Mouse (Mus musculus) thymus, postnatal 14 days (tissue): ENCODE results near the gene Trpt1.

Experiments used
- DNase-seq: peaks from one replicate; pipeline ENCODE4 v3.0.0; 2021

The Trpt1 gene

GRCm38 (mm10) chr19:6994489-6994888, 1.4 kb upstream of the Trpt1 start:
- peak; percentile 2 for DNase-seq

- peak; percentile 26 for DNase-seq
Observed at GRCm38 (mm10) chr19:6995255-6995991, 508 bp upstream of the Trpt1 start.

- DNase-seq: peak; percentile 47
Observed at GRCm38 (mm10) chr19:6997721-6998290, 1.9 kb downstream of the Trpt1 start.

DNA sequence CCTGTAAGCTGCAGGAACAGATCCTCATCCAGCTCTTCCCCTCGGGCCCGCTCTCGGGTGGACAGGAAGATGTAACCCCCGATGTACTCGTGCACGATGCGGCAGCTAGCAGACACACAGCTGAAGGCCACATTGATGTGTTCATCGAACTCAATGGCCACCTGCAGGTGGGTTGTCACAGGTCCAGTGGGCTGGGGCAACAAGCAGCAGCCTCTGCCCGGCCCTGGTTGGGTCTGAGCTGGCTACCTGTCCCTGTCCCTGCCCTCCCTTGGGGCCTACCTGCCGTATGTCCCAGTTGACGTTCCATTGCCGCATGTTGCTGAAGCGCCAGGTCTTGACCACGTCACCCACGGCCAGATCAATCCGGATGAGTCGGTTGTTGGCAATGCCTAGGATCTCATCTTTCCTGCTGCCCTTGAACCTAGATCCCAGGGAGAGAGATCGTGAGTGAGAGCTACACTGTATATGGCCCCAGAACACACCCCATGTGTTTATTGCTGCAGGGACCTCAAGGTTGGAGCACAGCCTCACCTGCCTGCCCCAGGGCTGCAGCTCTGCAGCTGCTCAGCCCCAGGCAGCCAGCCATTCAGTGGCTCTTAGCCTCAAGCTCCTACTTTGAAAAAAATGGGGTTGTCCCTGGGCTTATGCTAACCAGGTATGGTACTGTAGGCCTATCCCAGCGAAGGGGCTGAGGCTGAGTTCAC, 3.6 kb downstream of the Trpt1 start:
- DNase-seq: no peak

GRCm38 (mm10) chr19:7006892-7007593, 11.1 kb downstream of the Trpt1 start:
- DNase-seq: no peak

- no peak for DNase-seq
Observed at GRCm38 (mm10) chr19:7012426-7012825, 16.5 kb downstream of the Trpt1 start.

- no peak for DNase-seq
Observed at GRCm38 (mm10) chr19:7013984-7014383, 18.1 kb downstream of the Trpt1 start.

- DNase-seq: no peak
Observed at GRCm38 (mm10) chr19:7014481-7015135, 18.7 kb downstream of the Trpt1 start.

DNA sequence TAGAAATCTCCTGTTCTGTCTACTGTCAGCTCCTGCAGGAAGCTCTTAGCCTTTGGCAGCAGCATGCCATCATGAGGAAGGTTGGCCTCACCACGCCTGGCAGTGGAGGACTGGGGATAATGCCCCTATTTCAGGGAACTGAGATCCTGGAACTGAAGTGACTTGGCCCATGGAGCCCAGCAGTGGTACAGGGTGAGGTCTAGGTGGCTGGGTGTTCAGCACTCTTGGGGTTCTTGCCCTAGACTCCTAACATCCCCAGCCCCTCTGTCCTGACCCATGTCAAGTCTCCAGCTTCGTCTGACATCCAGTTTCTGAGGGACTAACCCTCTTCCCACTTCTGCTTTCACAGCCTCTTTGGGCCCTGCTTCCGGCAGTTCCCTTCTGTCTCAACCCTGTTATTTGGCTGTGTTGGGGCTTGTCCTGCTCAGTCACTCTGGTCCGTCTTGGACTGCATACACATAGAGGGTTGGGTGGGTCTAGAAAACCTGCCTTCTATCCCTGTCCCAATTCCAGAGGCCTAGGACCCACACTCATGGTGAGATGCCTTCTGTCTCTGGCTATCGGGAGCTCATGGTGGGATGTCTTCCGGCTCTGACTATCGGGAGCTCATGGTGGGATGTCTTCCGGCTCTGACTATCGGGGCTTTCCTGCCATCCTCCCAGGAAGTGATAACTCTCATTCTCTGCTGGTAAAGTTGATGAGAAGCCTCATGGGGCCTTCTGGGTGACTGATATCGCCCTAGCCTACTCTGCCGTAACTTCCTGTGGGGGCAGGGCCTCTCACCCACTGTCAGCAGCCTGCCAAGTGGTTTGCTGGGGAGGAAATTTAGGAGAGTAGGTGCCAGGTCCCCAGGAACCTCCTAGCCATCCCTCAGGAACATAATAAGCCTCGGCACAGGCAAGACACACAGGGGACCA, 21.9 kb downstream of the Trpt1 start:
- DNase-seq: peak; percentile 71

DNA sequence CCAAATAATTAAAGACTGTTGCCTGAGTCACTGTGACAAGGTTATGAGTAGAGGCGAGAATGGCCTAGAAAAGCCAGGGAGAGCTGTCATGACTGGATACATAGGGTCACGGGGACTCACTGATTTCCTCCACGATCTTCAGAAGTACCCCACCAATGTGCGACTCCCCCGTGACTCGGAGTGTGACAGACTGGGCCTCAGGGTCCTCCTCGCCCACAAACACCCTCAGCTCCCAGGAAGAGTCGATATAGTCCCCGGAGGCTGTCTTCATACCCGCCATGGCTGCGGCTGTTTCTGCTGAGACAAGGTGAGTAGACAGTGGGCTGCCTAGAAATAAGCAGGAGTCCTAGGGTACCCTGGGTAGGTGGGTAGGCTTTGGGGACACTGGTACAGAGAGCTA, 22.6 kb downstream of the Trpt1 start:
- DNase-seq: peak; percentile 37

- peak; percentile 91 for DNase-seq
Observed at GRCm38 (mm10) chr19:7019191-7019590, 23.3 kb downstream of the Trpt1 start, which contains the start of gene Fermt3. TSS of gene Fermt3 (minus strand) at chr19:7019469.

GRCm38 (mm10) chr19:7020224-7020641, 24.3 kb downstream of the Trpt1 start:
- peak; percentile 83 for DNase-seq

DNA sequence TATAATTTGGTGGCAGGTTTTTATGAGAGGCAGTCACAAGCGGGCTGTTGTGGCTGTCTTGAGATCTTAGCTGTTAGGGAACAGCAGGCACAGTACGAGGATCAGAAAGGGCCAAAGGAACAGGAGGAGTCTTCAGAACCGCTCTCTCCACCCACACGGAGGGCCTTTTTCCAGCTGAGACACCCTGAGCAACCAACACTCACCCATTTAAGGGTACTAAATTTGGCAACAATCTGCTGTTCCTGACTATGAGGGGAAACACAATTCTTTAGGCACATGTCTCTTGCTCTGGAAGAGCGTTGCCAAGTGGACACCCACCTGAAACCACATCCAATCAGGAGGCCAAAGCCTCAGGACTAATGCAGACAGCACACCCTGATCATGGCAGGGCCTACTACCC, 33.6 kb downstream of the Trpt1 start:
- DNase-seq: no peak

DNA sequence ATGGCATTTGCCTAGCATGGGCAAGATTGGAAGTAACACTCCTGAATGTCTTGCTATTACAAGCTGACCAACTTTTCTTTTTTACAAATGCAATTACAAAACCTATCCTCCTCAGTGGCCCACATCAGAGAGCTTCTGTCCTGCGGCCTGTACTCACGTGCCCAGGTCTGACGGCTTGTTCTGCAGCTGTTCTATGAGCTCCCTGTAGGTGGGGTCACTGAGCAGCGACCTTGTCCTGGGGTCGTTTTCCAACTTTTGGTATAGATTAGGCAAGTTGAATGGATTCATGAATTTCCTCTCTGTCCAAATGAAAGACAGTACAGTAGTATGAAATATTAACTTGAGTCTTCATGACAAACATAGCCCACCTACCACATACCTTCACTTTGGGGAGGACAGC, 38.1 kb downstream of the Trpt1 start:
- no peak for DNase-seq

- peak; percentile 79 for DNase-seq
Observed at GRCm38 (mm10) chr19:7039088-7039720, 43.3 kb downstream of the Trpt1 start.

- peak; percentile 98 for DNase-seq
Observed at GRCm38 (mm10) chr19:7039841-7040636, 44.1 kb downstream of the Trpt1 start, which contains the start of gene Stip1. TSS of gene Stip1 (minus strand) at chr19:7039967.

DNA sequence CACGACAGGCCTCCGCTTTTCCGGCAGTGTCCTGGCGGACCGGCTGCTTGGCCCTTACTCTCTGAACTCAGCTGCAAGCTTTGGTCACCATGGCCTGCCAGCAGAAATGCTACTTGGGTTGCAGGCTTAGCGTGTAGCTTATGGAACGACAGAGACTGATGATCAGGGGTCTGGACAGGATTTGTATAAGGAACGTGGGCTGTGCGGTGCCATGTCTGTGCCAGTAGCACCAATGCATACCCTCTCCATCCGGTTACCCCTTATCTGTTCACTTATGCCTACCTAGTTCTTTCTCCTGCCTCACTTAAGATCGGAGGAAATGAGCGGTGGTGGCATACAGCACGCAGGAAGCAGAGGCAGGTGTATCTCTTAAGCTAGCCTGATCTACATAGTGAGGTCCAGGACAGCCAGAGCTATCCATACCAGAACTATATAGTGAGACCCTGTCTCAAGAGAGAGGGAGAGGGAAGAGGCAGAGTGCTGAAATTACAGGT, 44.8 kb downstream of the Trpt1 start:
- peak; percentile 56 for DNase-seq

- DNase-seq: no peak
Observed at GRCm38 (mm10) chr19:7041171-7041570, 45.2 kb downstream of the Trpt1 start.

- DNase-seq: no peak
Observed at GRCm38 (mm10) chr19:7044279-7044678, 48.3 kb downstream of the Trpt1 start.

DNA sequence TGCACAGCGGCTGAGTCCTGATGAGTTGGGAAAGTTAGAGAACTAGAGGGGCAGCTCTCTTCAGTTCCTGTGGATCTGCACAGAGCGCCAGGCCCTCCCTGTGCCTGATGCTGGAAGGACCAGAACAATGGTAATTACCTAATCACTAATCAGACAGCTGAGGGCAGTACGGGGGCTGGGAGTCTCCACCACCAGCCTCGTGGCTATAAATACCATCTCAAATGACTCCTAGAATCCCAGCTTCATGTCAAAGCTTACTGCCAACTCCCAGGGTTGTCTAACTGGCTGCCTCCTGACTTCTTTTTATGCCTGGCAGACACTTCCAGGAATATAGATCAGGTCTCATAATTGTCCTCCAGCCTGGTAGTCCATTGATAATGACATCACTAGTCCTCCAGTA, 48.8 kb downstream of the Trpt1 start:
- no peak for DNase-seq
